Comparison of ENCODE assay signal across 8 mouse cellular contexts in the genomic region with DNA sequence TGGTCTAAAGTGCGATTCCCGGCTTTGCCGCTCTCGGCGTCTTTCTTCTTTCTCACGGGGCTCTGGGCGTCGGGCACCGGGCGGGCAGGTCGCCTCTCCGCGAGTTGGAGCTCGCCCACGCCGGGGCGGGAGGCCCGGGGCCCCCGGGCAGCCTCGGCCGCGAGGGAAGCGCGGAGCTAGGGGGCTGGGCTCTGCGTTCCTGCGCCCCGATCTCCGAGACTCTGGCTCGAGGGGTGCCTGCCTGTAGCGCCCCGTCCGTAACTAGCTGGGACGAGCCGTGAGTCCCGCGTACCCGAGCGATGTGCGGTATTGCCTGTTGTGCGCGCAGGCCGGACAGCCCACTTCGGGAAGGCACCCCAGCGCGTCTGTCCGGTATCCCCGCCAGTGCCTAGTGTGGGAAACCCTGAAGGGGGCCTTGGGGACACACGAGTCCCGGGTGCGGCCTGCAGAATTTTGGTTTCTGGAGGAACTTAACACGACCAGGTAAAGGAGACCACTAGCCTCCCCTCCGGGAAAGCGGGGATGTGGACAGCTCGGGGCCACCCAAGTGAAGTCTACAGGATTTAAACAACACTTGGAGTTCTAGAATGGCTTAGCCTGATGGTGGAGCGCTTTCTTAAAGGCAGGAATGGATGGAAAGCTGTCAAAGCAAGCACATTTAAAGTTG. TPM values are rescaled to one million over a fixed set of nuclear protein-coding genes. Genes with fewer than 3 reads are reported as not detected.
DNase-seq lines count a peak whose midpoint lies in the region; ATAC-seq and TF ChIP-seq lines count a peak whose summit lies in the region.

No protein-coding gene starts in this region.

- no peaks in the 10 kb centered on the region for H3K9me3 ChIP-seq in forebrain, embryonic 13.5 days (replicated peaks)
- H3K9me3 ChIP-seq in intestine, embryonic 14.5 days (ENCODE audit: control insufficient read depth, low read length) = no peaks in the 10 kb centered on the region
- no peaks in the 10 kb centered on the region for H3K9me3 ChIP-seq in liver, postnatal 0 days (ENCODE audit: low read length)

- no peaks in the 10 kb centered on the region for H3K27me3 ChIP-seq in forebrain, embryonic 13.5 days
- no peaks in the 10 kb centered on the region for H3K27me3 ChIP-seq in intestine, embryonic 14.5 days (replicated peaks; ENCODE audit: control insufficient read depth, insufficient read depth, low read length)
- H3K27me3 ChIP-seq in liver, postnatal 0 days (ENCODE audit: insufficient read depth, low read length) = no peaks in the 10 kb centered on the region

- H3K9ac ChIP-seq in forebrain, embryonic 13.5 days = peak overlapping the region; percentile 70
- peak overlapping the region; percentile 70 for H3K9ac ChIP-seq in intestine, embryonic 14.5 days (ENCODE audit: low read length)
- H3K9ac ChIP-seq in liver, postnatal 0 days (replicated peaks) = peak overlapping the region; percentile 70

- peak; percentile 56 for DNase-seq in right cerebral cortex, postnatal 4 days
- no peak for DNase-seq in right cerebral cortex, adult 18-20 months
- peak; percentile 90 for DNase-seq in intestine, embryonic 14.5 days (ENCODE audit: low spot score)
- no peak for DNase-seq in liver, postnatal 0 days
- DNase-seq in thymus, postnatal 36 days = no peak

- WGBS in bone marrow, adult 2 months = under 1% methylated on average over 55 of the region's 55 CpGs
- under 1% methylated on average over 45 of the region's 55 CpGs for WGBS in forebrain, embryonic 13.5 days
- under 1% methylated on average over 54 of the region's 55 CpGs for WGBS in intestine, embryonic 14.5 days
- WGBS in liver, postnatal 0 days (ENCODE audit: insufficient replicate concordance) = 1% methylated on average over 39 of the region's 55 CpGs

- TF ChIP-seq CTCF in bone marrow, adult 2 months (IDR thresholded peaks at IDR 0.05; ENCODE audit: control insufficient read depth, insufficient read depth, low read length) = no peak
- no peak for TF ChIP-seq CTCF in liver, postnatal 0 days (IDR thresholded peaks at IDR 0.05; ENCODE audit: low read depth)

- peak overlapping the region; percentile 79 for H3K4me2 ChIP-seq in forebrain, embryonic 13.5 days
- H3K4me2 ChIP-seq in intestine, embryonic 14.5 days (ENCODE audit: low read length) = peak overlapping the region; percentile 93
- H3K4me2 ChIP-seq in liver, postnatal 0 days (ENCODE audit: low read depth, low read length) = peak overlapping the region; percentile 77

- peak; percentile 71 for ATAC-seq in forebrain, embryonic 13.5 days
- ATAC-seq in intestine, embryonic 14.5 days (replicated peaks; ENCODE audit: low FRiP score, low TSS enrichment, low read depth) = peak; percentile 54; the same call in 1 of the 2 replicates
- peak; percentile 52 for ATAC-seq in liver, postnatal 0 days
- peak; percentile 23 for ATAC-seq in neutrophil, adult 5-6 weeks (ENCODE audit: extremely low read depth, insufficient number of reproducible peaks, low FRiP score, poor library complexity, severe bottlenecking)

- H3K36me3 ChIP-seq in forebrain, embryonic 13.5 days (ENCODE audit: poor library complexity, severe bottlenecking) = no peaks in the 10 kb centered on the region
- no peaks in the 10 kb centered on the region for H3K36me3 ChIP-seq in intestine, embryonic 14.5 days (ENCODE audit: control insufficient read depth, insufficient read depth, low read length)
- H3K36me3 ChIP-seq in liver, postnatal 0 days (replicated peaks; ENCODE audit: insufficient read depth, low read length) = no peaks in the 10 kb centered on the region

- H3K27ac ChIP-seq in bone marrow, adult 2 months (ENCODE audit: control insufficient read depth, insufficient read depth, low read depth, low read length, poor library complexity) = peak overlapping the region; percentile 50
- peak overlapping the region; percentile 83 for H3K27ac ChIP-seq in forebrain, embryonic 13.5 days
- peak overlapping the region; percentile 94 for H3K27ac ChIP-seq in intestine, embryonic 14.5 days (ENCODE audit: low read depth)
- H3K27ac ChIP-seq in liver, postnatal 0 days (ENCODE audit: low read depth) = peak overlapping the region; percentile 89

- TF ChIP-seq POLR2A in bone marrow, adult 2 months (IDR thresholded peaks at IDR 0.05; ENCODE audit: borderline replicate concordance, control insufficient read depth, low read depth, low read length) = no peak

- TF ChIP-seq EP300 in liver, postnatal 0 days (IDR thresholded peaks at IDR 0.05; ENCODE audit: low read depth) = no peak

- peak overlapping the region; percentile 74 for H3K4me3 ChIP-seq in bone marrow, adult 2 months (replicated peaks; ENCODE audit: control insufficient read depth, low read depth, low read length)
- peak overlapping the region; percentile 53 for H3K4me3 ChIP-seq in forebrain, embryonic 13.5 days
- peak overlapping the region; percentile 77 for H3K4me3 ChIP-seq in intestine, embryonic 14.5 days (ENCODE audit: low read depth, low read length)
- H3K4me3 ChIP-seq in liver, postnatal 0 days (ENCODE audit: low read depth, low read length) = peak overlapping the region; percentile 70

- peaks cover 2% of the 10 kb centered on the region; the same call in 1 of the 2 replicates for H3K4me1 ChIP-seq in bone marrow, adult 2 months (ENCODE audit: control insufficient read depth, insufficient read depth, low read length)
- H3K4me1 ChIP-seq in forebrain, embryonic 13.5 days = peaks cover 32% of the 10 kb centered on the region
- peaks cover 23% of the 10 kb centered on the region for H3K4me1 ChIP-seq in intestine, embryonic 14.5 days (replicated peaks; ENCODE audit: control insufficient read depth, insufficient read depth, low read length)
- H3K4me1 ChIP-seq in liver, postnatal 0 days (ENCODE audit: insufficient read depth) = peaks cover 18% of the 10 kb centered on the region

RNA-seq across cellular contexts. Expression of a gene that starts 0.5 kb away (rescaled TPM):
- 2.5 and 3.8 TPM in 2 replicates for polyA plus RNA-seq in bone marrow, adult 2 months (2011; ENCODE audit: insufficient read depth, insufficient read length, low replicate concordance, missing spikeins)
- 6.4 and 6.8 TPM in 2 replicates for polyA plus RNA-seq in forebrain, embryonic 13.5 days (2015; fragmentation: Nextera tagmentation; extraction: Ambion mirVana)
- 17.5 and 20.4 TPM in 2 replicates for polyA plus RNA-seq in intestine, embryonic 14.5 days (2014; fragmentation: Nextera tagmentation; extraction: Ambion mirVana)
- polyA plus RNA-seq in liver, postnatal 0 days (2015; fragmentation: Nextera tagmentation; extraction: Ambion mirVana) = 2.0 and 2.4 TPM in 2 replicates
- total RNA-seq in neutrophil, adult 5-6 weeks (2017) = 5.2 and 7.1 TPM in 2 replicates

Comparison
In these comparisons a context has a peak if more than half of its experiments do, and no peak if none do; other contexts are left out.
1. DNase-seq: peak in right cerebral cortex, postnatal 4 days (single experiment) and intestine, embryonic 14.5 days (single experiment); none in right cerebral cortex, adult 18-20 months (single experiment), liver, postnatal 0 days (single experiment) and thymus, postnatal 36 days (0 of 2).
2. Peak in every context shown above with its lines, with median percentiles within 50 percentile points of each other: H3K27ac ChIP-seq, H3K4me3 ChIP-seq, ATAC-seq, H3K4me2 ChIP-seq and H3K9ac ChIP-seq.